Mouse (Mus musculus) heart, adult 2 months (tissue): Measurements from ENCODE around the gene Fam222a. TPM values are rescaled to one million over a fixed set of nuclear protein-coding genes. Genes with fewer than 3 reads are reported as not detected.
A peak's percentile ranks its signal among the peaks of the same experiment; 100 is the strongest.

Experiments
- DNase-seq, 2 experiments: peaks; one replicate each; pipeline ENCODE4 v3.0.0; 2021
- H3K27ac ChIP-seq: fragments of 200-600 bp; 2 replicates; pipeline ENCODE4 v1.8.1; 2022
- H3K27me3 ChIP-seq: fragments of 200-500 bp; 2 replicates; pipeline ENCODE4 v1.6.1; 2012; ENCODE audit warnings: mild to moderate bottlenecking, low read length, inconsistent platforms, mixed read lengths; ENCODE audit not compliant: control insufficient read depth, insufficient read depth
- H3K36me3 ChIP-seq: fragments of 200-500 bp; 2 replicates; pipeline ENCODE4 v1.6.1; 2012; ENCODE audit warnings: low read length, inconsistent platforms; ENCODE audit not compliant: control insufficient read depth, insufficient read depth
- H3K4me1 ChIP-seq: fragments of 200-500 bp; 2 replicates; pipeline ENCODE4 v1.6.1; 2011; ENCODE audit warnings: low read length; ENCODE audit not compliant: control insufficient read depth, insufficient read depth
- H3K4me3 ChIP-seq: fragments of 200-600 bp; 2 replicates; pipeline ENCODE4 v1.8.1; 2022
- H3K79me2 ChIP-seq: fragments of 200-500 bp; replicated peaks from 2 replicates; pipeline ENCODE4 v1.6.1; 2012; ENCODE audit warnings: mild to moderate bottlenecking, inconsistent platforms, low read length, moderate library complexity, mixed read lengths; ENCODE audit not compliant: control insufficient read depth, insufficient read depth
- H3K9ac ChIP-seq: fragments of 200-500 bp; 2 replicates; pipeline ENCODE4 v1.6.1; 2012; ENCODE audit warnings: low read depth, mild to moderate bottlenecking, control low read depth, inconsistent platforms, low read length, mixed read lengths
- CTCF ChIP-seq: fragments of 200-600 bp; IDR thresholded peaks from 2 replicates; pipeline ENCODE4 v1.8.1; 2022; ENCODE audit warnings: antibody characterized with exemption, mild to moderate bottlenecking, moderate library complexity
- EP300 ChIP-seq: fragments of 200-500 bp; IDR thresholded peaks from 2 replicates; pipeline ENCODE4 v1.6.1; 2011; ENCODE audit warnings: low read depth, low read length, control low read depth; ENCODE audit not compliant: insufficient read depth
- POLR2A ChIP-seq: fragments of 200-500 bp; IDR thresholded peaks from 2 replicates; pipeline ENCODE4 v1.6.1; 2011; ENCODE audit warnings: mild to moderate bottlenecking, low read depth, low read length, control low read depth; ENCODE audit not compliant: insufficient read depth
- WGBS: fragments of 180-500 bp; shearing (Covaris S2); methylation state at CpG from one replicate; pipeline ENCODE4 v1.1.7; 2018; 5-methylcytosine and 5-hydroxymethylcytosine counted together
- intact Hi-C: fragments of 180-260 bp; cut with DNase I; formaldehyde crosslinking; loops from one replicate; pipeline ENCODE4 v1.15.1; 2025
- polyA plus RNA-seq: library from polyadenylated mRNA; depleted of rRNA; stranded (reverse); fragments of >200 nt; gene quantifications from 2 replicates; pipeline ENCODE4 v1.2.3, GENCODE M21; 2012
- total RNA-seq, 2 experiments: library from RNA; stranded (reverse); gene quantifications; 2 replicates each; pipeline ENCODE4 v1.2.3; 2021

Fam222a gene
- total and polyA plus RNA-seq, 3 experiments, result 2.1 to 5.0 (median 2.8) TPM

DNA sequence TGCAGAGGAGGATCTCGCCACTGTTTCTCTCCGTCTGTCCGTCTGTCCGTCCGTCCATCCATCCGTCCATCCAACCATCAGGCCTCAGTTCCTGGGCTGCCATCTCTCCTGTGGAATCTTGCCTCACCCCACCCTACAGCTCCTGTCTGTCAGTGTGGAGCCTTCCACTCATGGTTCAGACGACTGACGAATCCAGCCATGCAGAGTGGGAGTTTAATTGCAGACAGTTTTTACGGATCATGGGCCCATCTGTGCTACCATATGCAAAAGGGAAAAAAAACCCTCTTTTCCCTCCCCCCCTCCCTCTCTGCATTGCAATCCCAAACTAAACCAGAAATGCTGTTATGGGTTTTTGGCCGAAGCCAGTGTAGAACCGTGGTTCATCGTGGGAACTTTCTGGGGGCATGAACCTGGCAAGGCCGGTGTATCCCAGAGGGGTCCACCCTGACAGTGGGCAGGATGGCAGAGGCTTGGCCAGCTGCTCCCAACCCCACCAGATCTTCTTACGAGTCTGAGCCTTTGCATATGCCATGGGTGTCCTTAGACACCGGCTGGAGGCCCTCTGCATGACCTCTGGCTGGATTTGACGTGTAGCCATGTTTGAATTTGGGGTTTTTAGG lies 8.3 kb downstream of the Fam222a start:
- H3K4me3 ChIP-seq, result no peak overlapping the region
- no peaks in the 10 kb centered on the region for H3K79me2 ChIP-seq
- no peak for TF ChIP-seq EP300
- TF ChIP-seq CTCF, result no peak
- no peak for TF ChIP-seq POLR2A
- no peak overlapping the region for H3K9ac ChIP-seq
- H3K36me3 ChIP-seq, result no peaks in the 10 kb centered on the region
- H3K27ac ChIP-seq, result no peak overlapping the region
- 88% methylated on average over 16 of the region's 16 CpGs for WGBS
- DNase-seq, result no peak
- H3K4me1 ChIP-seq, result no peaks in the 10 kb centered on the region; the same call in 1 of the 2 replicates
- intact Hi-C loops, result loop anchor here (2.0 kb wide), 1 partner anchor 69 kb away; no protein-coding TSS in a partner anchor
- no peaks in the 10 kb centered on the region for H3K27me3 ChIP-seq

DNA sequence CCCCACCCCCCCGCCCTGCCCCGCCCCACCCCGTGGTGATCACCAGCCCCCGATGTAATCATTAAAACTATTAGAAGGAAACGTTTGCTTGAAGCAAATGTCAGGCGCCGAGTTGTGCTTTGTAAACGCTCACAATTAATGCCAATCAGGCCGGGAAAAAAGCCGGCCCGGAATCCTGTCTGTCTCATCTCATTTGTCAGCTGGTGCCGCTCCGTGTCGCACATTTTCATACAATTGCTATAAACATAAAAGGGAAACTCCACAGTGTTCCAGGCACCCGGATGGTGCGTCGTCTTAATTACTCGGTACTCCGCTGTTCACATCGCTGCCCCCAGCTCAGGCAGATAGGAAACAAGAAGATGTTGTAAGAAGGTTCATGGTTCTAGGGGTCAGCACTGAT lies 10.5 kb downstream of the Fam222a start:
- Histone ChIP-seq H3K4me1 (no peaks in the 10 kb centered on the region; the same call in 1 of the 2 replicates), H3K36me3 (no peaks in the 10 kb centered on the region), H3K79me2 (no peaks in the 10 kb centered on the region), H3K27ac (no peak overlapping the region), H3K9ac (no peak overlapping the region), H3K4me3 (no peak overlapping the region), H3K27me3 (no peaks in the 10 kb centered on the region)
- TF ChIP-seq POLR2A (no peak), EP300 (no peak), CTCF (no peak)
- WGBS, result 82% methylated on average over 20 of the region's 20 CpGs
- intact Hi-C loops, result no loop called here
- no peak for DNase-seq

DNA sequence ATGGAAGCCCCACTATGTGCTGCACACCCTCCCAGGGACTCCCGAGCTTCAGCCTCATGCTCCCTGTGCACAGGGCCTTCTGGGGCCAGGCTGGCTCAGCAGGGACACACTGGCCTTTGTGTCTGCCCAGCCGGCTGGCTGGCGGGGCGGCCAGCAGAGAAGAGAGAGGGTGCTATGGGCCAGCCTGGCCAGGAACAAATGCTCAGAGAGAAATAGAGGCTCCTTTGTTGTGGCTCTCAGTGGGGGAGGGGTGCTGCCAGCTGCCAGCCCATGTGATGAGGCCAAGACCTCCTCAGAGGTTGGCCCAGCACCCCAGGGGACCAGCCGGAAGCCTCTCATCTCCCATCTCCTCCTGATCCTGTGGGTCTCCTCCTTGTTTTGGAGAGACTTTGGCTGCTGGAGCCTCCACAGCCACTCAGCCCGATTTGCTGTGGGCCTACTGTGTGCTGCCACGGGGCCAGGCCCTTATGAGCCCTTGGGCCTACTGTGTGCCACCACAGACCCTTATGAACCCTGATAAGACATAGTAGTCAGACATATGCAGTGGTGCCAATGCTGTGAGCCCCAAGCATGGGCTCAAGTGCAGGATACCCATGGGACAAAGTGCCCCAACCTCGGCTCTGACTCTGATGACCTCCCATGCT lies 12.0 kb downstream of the Fam222a start:
- Histone ChIP-seq H3K27me3 (no peaks in the 10 kb centered on the region), H3K79me2 (no peaks in the 10 kb centered on the region), H3K36me3 (no peaks in the 10 kb centered on the region), H3K27ac (no peak overlapping the region), H3K4me1 (no peaks in the 10 kb centered on the region; the same call in 1 of the 2 replicates), H3K4me3 (no peak overlapping the region), H3K9ac (no peak overlapping the region)
- DNase-seq, result no peak
- WGBS, result 74% methylated on average over 8 of the region's 8 CpGs
- TF ChIP-seq CTCF (no peak), POLR2A (no peak), EP300 (no peak)
- intact Hi-C loops, result no loop called here

DNA sequence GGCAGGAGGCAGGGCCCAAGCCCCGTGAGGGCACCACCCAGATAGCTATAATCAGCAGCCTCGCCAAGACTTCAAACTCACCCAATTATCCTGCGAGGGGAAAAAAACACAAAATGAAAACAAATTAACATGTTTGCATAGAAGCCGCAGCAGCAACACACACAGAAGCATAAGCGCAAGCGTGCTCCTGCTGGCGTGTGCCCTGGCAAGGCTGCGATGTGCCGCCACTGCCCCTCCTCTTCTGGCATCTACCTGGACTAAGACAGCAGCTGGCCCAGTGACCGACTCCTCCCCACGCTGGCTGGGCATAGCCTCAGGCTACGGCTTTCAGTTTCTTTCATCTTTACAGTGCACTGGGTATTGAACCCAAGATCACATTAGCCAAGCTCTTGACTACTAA lies 13.7 kb downstream of the Fam222a start:
- peak in 1 of 2 experiments; percentile 65 for DNase-seq
- Histone ChIP-seq H3K27me3 (no peaks in the 10 kb centered on the region), H3K4me1 (no peaks in the 10 kb centered on the region), H3K27ac (no peak overlapping the region), H3K36me3 (no peaks in the 10 kb centered on the region), H3K79me2 (no peaks in the 10 kb centered on the region), H3K4me3 (no peak overlapping the region), H3K9ac (no peak overlapping the region)
- intact Hi-C loops, result no loop called here
- TF ChIP-seq CTCF, result no peak
- no peak for TF ChIP-seq POLR2A
- TF ChIP-seq EP300, result no peak
- 62% methylated on average over 12 of the region's 12 CpGs for WGBS

DNA sequence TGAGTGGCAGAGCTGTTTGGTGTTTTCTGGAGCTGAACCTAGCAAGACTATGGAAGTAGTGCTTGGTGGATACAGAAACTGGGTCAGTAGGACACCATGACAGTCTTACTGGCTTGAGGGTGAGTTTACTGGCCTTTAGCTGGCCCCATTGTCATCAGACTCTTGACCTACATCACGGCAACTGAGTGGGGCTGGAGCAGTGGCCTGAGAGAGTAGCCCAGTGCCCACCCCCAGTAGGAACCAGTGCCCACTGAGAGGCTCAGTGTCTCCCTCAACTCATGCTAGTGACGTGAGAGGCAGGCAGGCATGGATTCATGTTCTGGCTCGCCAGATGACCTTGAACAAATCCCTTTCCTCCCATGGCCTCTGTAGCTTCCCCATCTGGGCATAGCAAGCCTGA lies 15.2 kb downstream of the Fam222a start:
- no peaks in the 10 kb centered on the region for H3K27me3 ChIP-seq
- no peaks in the 10 kb centered on the region for H3K4me1 ChIP-seq
- intact Hi-C loops, result no loop called here
- H3K27ac ChIP-seq, result no peak overlapping the region
- no peak for DNase-seq
- no peak overlapping the region for H3K4me3 ChIP-seq
- H3K79me2 ChIP-seq, result no peaks in the 10 kb centered on the region
- H3K36me3 ChIP-seq, result no peaks in the 10 kb centered on the region
- WGBS, result 77% methylated on average over 3 of the region's 3 CpGs
- TF ChIP-seq EP300 (no peak), POLR2A (no peak), CTCF (no peak)
- no peak overlapping the region for H3K9ac ChIP-seq

DNA sequence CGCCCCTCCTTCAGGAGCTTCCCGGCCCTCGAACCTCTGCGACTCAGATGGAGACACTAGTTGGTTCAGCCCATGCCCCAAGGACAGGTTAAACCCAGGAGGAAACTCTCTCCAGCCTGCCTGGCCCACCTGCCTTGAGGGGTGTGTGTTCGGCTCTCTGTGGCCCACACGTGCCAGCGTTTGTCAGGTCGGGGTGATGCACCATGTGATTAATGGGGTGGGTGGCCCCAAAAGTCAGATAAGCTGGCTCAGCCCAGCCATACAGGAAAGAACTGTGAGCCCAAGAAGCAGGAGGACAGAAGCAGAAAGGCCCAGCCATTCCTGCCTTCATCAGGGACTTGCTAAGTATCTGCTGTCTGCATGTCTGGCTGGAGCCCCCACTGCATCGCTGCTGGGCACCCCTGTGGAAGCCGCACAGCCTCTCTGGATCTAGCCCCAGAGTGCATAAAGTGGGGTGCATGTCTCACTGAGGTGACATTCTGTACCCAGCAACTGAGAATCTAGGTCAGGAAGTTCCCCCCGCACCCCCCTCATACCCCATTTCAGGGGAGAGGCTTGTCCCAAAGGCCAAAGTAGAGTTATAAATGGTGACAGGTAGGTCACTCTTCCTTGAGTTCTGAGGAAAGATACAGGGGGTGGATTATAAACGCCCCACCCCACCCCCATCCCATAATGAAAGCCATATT lies 15.8 kb downstream of the Fam222a start:
- intact Hi-C loops, result no loop called here
- Histone ChIP-seq H3K27me3 (no peaks in the 10 kb centered on the region), H3K4me1 (no peaks in the 10 kb centered on the region), H3K36me3 (no peaks in the 10 kb centered on the region), H3K4me3 (no peak overlapping the region), H3K79me2 (no peaks in the 10 kb centered on the region; the same call in 1 of the 2 replicates), H3K9ac (no peak overlapping the region), H3K27ac (no peak overlapping the region)
- 75% methylated on average over 12 of the region's 12 CpGs for WGBS
- TF ChIP-seq EP300 (no peak), CTCF (no peak), POLR2A (no peak)
- DNase-seq, result no peak
